Mouse (Mus musculus) midbrain, embryonic 10.5 days (tissue): ENCODE measurements around the gene Slc9a9. TPM values are rescaled to one million over a fixed set of nuclear protein-coding genes. Genes with fewer than 3 reads are reported as not detected.

ENCODE experiments used
- DNase-seq: peaks from one replicate; pipeline ENCODE4 v3.0.0-alpha.2; 2017; ENCODE audit warnings: low spot score
- H3K27ac ChIP-seq: fragments of 300-500 bp; sonication (generic); replicated peaks from 2 replicates; pipeline ENCODE4 v1.5.1; 2016; ENCODE audit warnings: mild to moderate bottlenecking
- H3K27me3 ChIP-seq: fragments of 300-500 bp; sonication (generic); 2 replicates; pipeline ENCODE4 v1.6.1; 2016; ENCODE audit warnings: low read depth, mild to moderate bottlenecking; ENCODE audit not compliant: poor library complexity, severe bottlenecking
- H3K36me3 ChIP-seq: fragments of 300-500 bp; sonication (generic); 2 replicates; pipeline ENCODE4 v1.6.1; 2016; ENCODE audit warnings: mild to moderate bottlenecking, moderate library complexity
- H3K4me1 ChIP-seq: fragments of 300-500 bp; sonication (generic); 2 replicates; pipeline ENCODE4 v1.6.1; 2016
- H3K4me3 ChIP-seq: fragments of 300-500 bp; sonication (generic); 2 replicates; pipeline ENCODE4 v1.5.1; 2016; ENCODE audit warnings: mild to moderate bottlenecking, moderate library complexity
- H3K9me3 ChIP-seq: fragments of 300-500 bp; sonication (generic); replicated peaks from 2 replicates; pipeline ENCODE4 v1.6.1; 2016; ENCODE audit warnings: mild to moderate bottlenecking
- WGBS: fragments of 180-500 bp; shearing (Covaris S2); methylation state at CpG from one replicate; pipeline ENCODE4 v1.1.7; 2016; 5-methylcytosine and 5-hydroxymethylcytosine counted together
- polyA plus RNA-seq: library from polyadenylated mRNA; unstranded; fragments of >200 nt; fragmentation: Nextera tagmentation; extraction: Ambion mirVana; gene quantifications from 2 replicates; pipeline ENCODE4 v1.2.1, GENCODE M21; 2016

The Slc9a9 gene
- polyA plus RNA-seq, 1 experiment from 2014 or later: 1.9 TPM

GRCm38 (mm10) chr9:94815518-94815917 lies 145.8 kb downstream of the Slc9a9 start:
- Histone ChIP-seq H3K27ac (no peak overlapping the region), H3K27me3 (no peaks in the 10 kb centered on the region), H3K9me3 (no peaks in the 10 kb centered on the region), H3K4me1 (no peaks in the 10 kb centered on the region), H3K4me3 (no peak overlapping the region), H3K36me3 (no peaks in the 10 kb centered on the region)
- DNase-seq: no peak
- WGBS: 70% methylated on average over 5 of the region's 5 CpGs

- Histone ChIP-seq H3K27ac (no peak overlapping the region), H3K9me3 (no peaks in the 10 kb centered on the region), H3K4me1 (no peaks in the 10 kb centered on the region), H3K36me3 (no peaks in the 10 kb centered on the region), H3K4me3 (no peak overlapping the region), H3K27me3 (no peaks in the 10 kb centered on the region)
- DNase-seq: no peak
- WGBS: 88% methylated on average over 1 of the region's 1 CpGs
Observed at GRCm38 (mm10) chr9:94821268-94821667, 151.6 kb downstream of the Slc9a9 start.

DNA sequence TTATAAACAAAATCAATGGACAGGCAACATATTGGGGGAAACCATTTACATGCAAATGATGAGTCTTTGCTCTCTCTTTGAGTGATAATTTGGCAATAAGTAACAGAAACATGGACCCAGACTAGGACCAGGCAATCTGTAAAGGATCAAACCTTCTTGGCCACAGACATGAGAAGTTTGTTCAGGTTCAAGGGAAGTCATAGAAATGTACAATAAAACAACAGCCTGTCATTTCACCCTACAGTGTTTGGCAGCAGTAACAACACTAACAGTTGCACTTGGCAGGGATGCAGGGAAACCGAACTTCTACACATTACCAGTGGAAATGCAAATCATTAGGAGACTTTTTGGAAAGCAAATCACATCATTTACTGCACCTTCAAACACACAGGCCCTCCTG lies 164.1 kb downstream of the Slc9a9 start:
- Histone ChIP-seq H3K36me3 (no peaks in the 10 kb centered on the region), H3K4me3 (no peak overlapping the region), H3K27ac (no peak overlapping the region), H3K4me1 (peaks cover 7% of the 10 kb centered on the region), H3K9me3 (no peaks in the 10 kb centered on the region), H3K27me3 (no peaks in the 10 kb centered on the region)
- 81% methylated on average over 1 of the region's 1 CpGs for WGBS
- DNase-seq: no peak

DNA sequence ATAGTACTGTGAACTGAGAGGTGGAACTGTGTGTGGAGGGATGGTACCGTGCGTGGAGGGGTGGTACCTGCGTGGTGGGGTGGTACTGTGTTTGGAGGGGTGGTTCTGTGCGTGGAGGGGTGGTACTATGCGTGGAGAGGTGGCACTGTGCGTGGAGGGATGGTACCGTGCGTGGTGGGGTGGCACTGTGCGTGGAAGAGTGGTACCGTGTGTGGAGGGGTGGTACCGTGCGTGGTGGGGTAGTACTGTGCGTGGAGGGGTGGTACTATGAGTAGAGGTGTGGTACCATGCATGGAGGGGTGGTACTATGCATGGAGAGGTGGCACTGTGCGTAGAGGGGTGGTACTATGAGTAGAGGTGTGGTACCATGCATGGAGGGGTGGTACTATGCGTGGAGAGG lies 167.7 kb downstream of the Slc9a9 start:
- no peaks in the 10 kb centered on the region for H3K36me3 ChIP-seq
- peaks cover 13% of the 10 kb centered on the region for H3K4me1 ChIP-seq
- no peaks in the 10 kb centered on the region for H3K27me3 ChIP-seq
- H3K27ac ChIP-seq: no peak overlapping the region
- 95% methylated on average over 15 of the region's 15 CpGs for WGBS
- DNase-seq: no peak
- H3K4me3 ChIP-seq: no peak overlapping the region
- no peaks in the 10 kb centered on the region for H3K9me3 ChIP-seq

GRCm38 (mm10) chr9:94838479-94839031 lies 168.8 kb downstream of the Slc9a9 start:
- Histone ChIP-seq H3K9me3 (no peaks in the 10 kb centered on the region), H3K36me3 (no peaks in the 10 kb centered on the region), H3K4me1 (peaks cover 13% of the 10 kb centered on the region), H3K4me3 (no peak overlapping the region), H3K27ac (no peak overlapping the region), H3K27me3 (no peaks in the 10 kb centered on the region)
- DNase-seq: no peak
- 74% methylated on average over 8 of the region's 8 CpGs for WGBS

DNA sequence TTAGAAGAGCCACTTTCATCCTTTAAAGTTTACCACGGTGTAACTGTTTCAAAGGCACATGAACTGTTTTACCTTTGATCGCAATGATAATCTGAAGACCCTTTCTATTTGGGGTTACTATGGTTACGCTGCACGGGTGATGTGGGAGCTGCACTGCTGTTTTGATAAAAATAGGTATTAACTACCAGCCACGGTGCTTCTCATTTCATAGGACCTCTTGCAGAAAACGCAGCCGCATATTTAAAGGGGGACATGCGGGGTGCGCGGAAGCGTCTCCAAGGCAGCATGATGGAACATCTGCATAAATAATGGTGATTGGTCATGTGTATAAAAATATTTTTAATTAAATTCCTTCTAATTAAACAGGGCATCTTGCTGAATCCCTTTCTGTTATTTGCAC lies 169.5 kb downstream of the Slc9a9 start:
- Histone ChIP-seq H3K9me3 (no peaks in the 10 kb centered on the region), H3K36me3 (no peaks in the 10 kb centered on the region), H3K4me1 (peaks cover 13% of the 10 kb centered on the region), H3K27me3 (no peaks in the 10 kb centered on the region), H3K27ac (no peak overlapping the region), H3K4me3 (no peak overlapping the region)
- WGBS: 67% methylated on average over 11 of the region's 11 CpGs
- DNase-seq: no peak

GRCm38 (mm10) chr9:94840398-94840797 lies 170.7 kb downstream of the Slc9a9 start:
- H3K27ac ChIP-seq: no peak overlapping the region
- no peak overlapping the region for H3K4me3 ChIP-seq
- DNase-seq: no peak
- H3K4me1 ChIP-seq: peaks cover 13% of the 10 kb centered on the region
- no peaks in the 10 kb centered on the region for H3K36me3 ChIP-seq
- H3K27me3 ChIP-seq: no peaks in the 10 kb centered on the region
- H3K9me3 ChIP-seq: no peaks in the 10 kb centered on the region
- 88% methylated on average over 5 of the region's 5 CpGs for WGBS

DNA sequence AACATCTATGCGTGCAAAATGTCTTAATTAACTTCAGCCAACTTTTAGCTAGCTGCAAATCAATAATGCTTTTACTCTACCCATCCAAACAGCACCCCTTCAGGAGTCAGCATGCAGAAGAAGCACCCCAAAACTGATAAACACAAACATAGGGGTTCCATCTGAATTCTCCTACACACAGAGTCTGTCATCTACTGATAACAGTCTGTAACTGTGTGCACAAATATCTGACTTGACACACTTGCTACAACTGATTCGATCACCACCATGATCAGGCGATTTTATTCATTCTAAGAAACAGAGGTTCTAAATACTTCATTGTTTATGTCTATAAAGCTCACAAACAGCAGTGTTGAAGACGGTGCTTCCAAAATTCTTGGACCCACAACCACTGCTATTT lies 171.3 kb downstream of the Slc9a9 start:
- 89% methylated on average over 4 of the region's 4 CpGs for WGBS
- no peaks in the 10 kb centered on the region for H3K36me3 ChIP-seq
- DNase-seq: no peak
- H3K9me3 ChIP-seq: no peaks in the 10 kb centered on the region
- H3K27me3 ChIP-seq: no peaks in the 10 kb centered on the region
- H3K4me3 ChIP-seq: no peak overlapping the region
- H3K27ac ChIP-seq: no peak overlapping the region
- peaks cover 13% of the 10 kb centered on the region for H3K4me1 ChIP-seq

DNA sequence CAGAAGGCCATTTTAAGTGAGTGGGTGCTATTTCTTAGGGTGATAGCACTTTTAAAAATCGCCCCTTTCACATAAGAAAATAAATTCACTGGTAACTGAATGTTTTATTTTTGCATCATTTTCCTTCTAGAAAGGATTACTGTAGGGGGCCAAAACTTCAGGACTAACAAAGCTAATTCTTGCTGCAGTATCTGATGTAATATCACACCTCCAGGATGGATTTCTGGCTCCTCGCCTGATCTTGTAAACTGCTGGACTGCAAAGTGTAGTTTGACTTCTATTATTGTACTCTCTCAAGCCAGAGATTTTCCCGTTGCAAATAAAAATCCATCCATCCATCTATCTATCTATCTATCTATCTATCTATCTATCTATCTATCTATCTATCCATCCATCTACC lies 174.5 kb downstream of the Slc9a9 start:
- peaks cover 2% of the 10 kb centered on the region for H3K4me1 ChIP-seq
- DNase-seq: no peak
- H3K4me3 ChIP-seq: no peak overlapping the region
- H3K27me3 ChIP-seq: no peaks in the 10 kb centered on the region
- 82% methylated on average over 3 of the region's 3 CpGs for WGBS
- no peaks in the 10 kb centered on the region for H3K9me3 ChIP-seq
- H3K27ac ChIP-seq: no peak overlapping the region
- no peaks in the 10 kb centered on the region for H3K36me3 ChIP-seq

GRCm38 (mm10) chr9:94847624-94848023 lies 177.9 kb downstream of the Slc9a9 start:
- WGBS: 97% methylated on average over 6 of the region's 6 CpGs
- H3K36me3 ChIP-seq: no peaks in the 10 kb centered on the region
- no peak for DNase-seq
- no peaks in the 10 kb centered on the region for H3K27me3 ChIP-seq
- no peaks in the 10 kb centered on the region for H3K9me3 ChIP-seq
- H3K4me1 ChIP-seq: no peaks in the 10 kb centered on the region
- H3K27ac ChIP-seq: no peak overlapping the region
- H3K4me3 ChIP-seq: no peak overlapping the region

DNA sequence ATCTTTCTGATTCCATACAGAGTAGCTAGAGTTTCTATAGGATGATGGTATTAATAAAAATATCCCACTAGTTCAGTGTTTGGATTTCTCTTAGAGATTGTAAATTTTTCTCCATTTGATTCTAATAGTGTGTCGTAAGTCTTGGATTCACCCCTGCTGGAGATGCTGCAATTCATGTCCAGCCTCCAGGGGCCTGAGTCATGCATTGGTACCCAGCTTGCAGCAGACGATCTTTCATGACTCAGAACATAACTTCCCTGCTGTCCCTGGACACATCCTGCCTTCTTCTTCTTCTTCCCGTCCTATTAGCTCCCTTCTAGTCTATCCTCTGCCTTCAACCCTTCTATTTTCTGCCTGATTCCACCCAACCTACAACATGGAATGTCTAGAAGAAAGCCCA lies 181.8 kb downstream of the Slc9a9 start:
- DNase-seq: no peak
- 75% methylated on average over 3 of the region's 3 CpGs for WGBS
- Histone ChIP-seq H3K36me3 (no peaks in the 10 kb centered on the region), H3K27ac (no peak overlapping the region), H3K4me3 (no peak overlapping the region), H3K27me3 (no peaks in the 10 kb centered on the region), H3K4me1 (no peaks in the 10 kb centered on the region), H3K9me3 (no peaks in the 10 kb centered on the region)

- Histone ChIP-seq H3K27ac (no peak overlapping the region), H3K36me3 (no peaks in the 10 kb centered on the region), H3K4me3 (no peak overlapping the region), H3K27me3 (no peaks in the 10 kb centered on the region), H3K4me1 (no peaks in the 10 kb centered on the region), H3K9me3 (no peaks in the 10 kb centered on the region)
- 66% methylated on average over 3 of the region's 3 CpGs for WGBS
- no peak for DNase-seq
Observed at GRCm38 (mm10) chr9:94856093-94856492, 186.4 kb downstream of the Slc9a9 start.

- H3K4me3 ChIP-seq: no peak overlapping the region
- no peak for DNase-seq
- no peaks in the 10 kb centered on the region for H3K36me3 ChIP-seq
- no peak overlapping the region for H3K27ac ChIP-seq
- WGBS: 93% methylated on average over 1 of the region's 1 CpGs
- H3K27me3 ChIP-seq: no peaks in the 10 kb centered on the region
- H3K9me3 ChIP-seq: no peaks in the 10 kb centered on the region
- H3K4me1 ChIP-seq: no peaks in the 10 kb centered on the region
Observed at GRCm38 (mm10) chr9:94868557-94868956, 198.8 kb downstream of the Slc9a9 start.
